Mouse (Mus musculus) kidney, embryonic 15.5 days (tissue): ENCODE measurements at regions not wholly inside any gene's neighbourhood (a gene's known extent, or its start where the extent isn't known, plus 50 kb on each side); places are given as distances from the start of the nearest gene placed in this dataset.
"Not testable (repeated sequence)": the region's sequence is repeated elsewhere in the genome, so short reads cannot be mapped to it uniquely, and the experiment has no call there.

Experiments used
- ATAC-seq: fragments of 200-750 bp; cut with Nextera tagmentation; replicated peaks from 2 replicates; pipeline ENCODE4 v1.8.0; 2017; ENCODE audit warnings: moderate TSS enrichment; ENCODE audit not compliant: low FRiP score
- H3K27ac ChIP-seq: fragments of 300-500 bp; sonication (generic); 2 replicates; pipeline ENCODE4 v1.5.1; 2015; ENCODE audit warnings: mild to moderate bottlenecking, inconsistent platforms
- H3K27me3 ChIP-seq: fragments of 300-500 bp; sonication (generic); 2 replicates; pipeline ENCODE4 v1.6.1; 2015; ENCODE audit warnings: inconsistent platforms
- H3K36me3 ChIP-seq: fragments of 300-500 bp; sonication (generic); 2 replicates; pipeline ENCODE4 v1.6.1; 2015; ENCODE audit warnings: inconsistent platforms
- H3K4me1 ChIP-seq: fragments of 300-500 bp; sonication (generic); 2 replicates; pipeline ENCODE4 v1.6.1; 2015; ENCODE audit warnings: inconsistent platforms
- H3K4me2 ChIP-seq: fragments of 300-500 bp; sonication (generic); 2 replicates; pipeline ENCODE4 v1.6.1; 2015; ENCODE audit warnings: moderate library complexity, mild to moderate bottlenecking, inconsistent platforms
- H3K4me3 ChIP-seq: fragments of 300-500 bp; sonication (generic); replicated peaks from 2 replicates; pipeline ENCODE4 v1.5.1; 2015; ENCODE audit warnings: mild to moderate bottlenecking, inconsistent platforms
- H3K9ac ChIP-seq: fragments of 300-500 bp; sonication (generic); 2 replicates; pipeline ENCODE4 v1.6.1; 2015; ENCODE audit warnings: mild to moderate bottlenecking, inconsistent platforms
- H3K9me3 ChIP-seq: fragments of 300-500 bp; sonication (generic); replicated peaks from 2 replicates; pipeline ENCODE4 v1.6.1; 2016; ENCODE audit warnings: inconsistent platforms
- WGBS: fragments of 180-500 bp; shearing (Covaris S2); methylation state at CpG from one replicate; pipeline ENCODE4 v1.1.7; 2015; ENCODE audit warnings: mixed read lengths; 5-methylcytosine and 5-hydroxymethylcytosine counted together

GRCm38 (mm10) chr10:103507051-103507450, 139.5 kb downstream of the Slc6a15 start:
- not testable (repeated sequence) for H3K9ac ChIP-seq

GRCm38 (mm10) chr10:103544502-103544901, 176.9 kb downstream of the Slc6a15 start:
- Histone ChIP-seq H3K27ac (no peak overlapping the region), H3K4me1 (no peaks in the 10 kb centered on the region), H3K27me3 (no peaks in the 10 kb centered on the region), H3K36me3 (no peaks in the 10 kb centered on the region), H3K4me2 (no peak overlapping the region), H3K9me3 (no peaks in the 10 kb centered on the region), H3K4me3 (no peak overlapping the region), H3K9ac (no peak overlapping the region)
- 60% methylated on average over 2 of the region's 2 CpGs for WGBS
- ATAC-seq, result no peak

More at GRCm38 (mm10) chr10:103507051-103507450, 139.5 kb downstream of the Slc6a15 start:
- not testable (repeated sequence) for ATAC-seq, H3K36me3 ChIP-seq, H3K4me2 ChIP-seq, H3K27ac ChIP-seq, H3K27me3 ChIP-seq, H3K4me3 ChIP-seq, H3K4me1 ChIP-seq, H3K9me3 ChIP-seq
- WGBS, result 94% methylated on average over 7 of the region's 7 CpGs

GRCm38 (mm10) chr10:103549510-103549909, 181.9 kb downstream of the Slc6a15 start:
- no peak for ATAC-seq
- Histone ChIP-seq H3K4me2 (no peak overlapping the region), H3K27ac (no peak overlapping the region), H3K36me3 (no peaks in the 10 kb centered on the region), H3K9ac (no peak overlapping the region), H3K4me1 (no peaks in the 10 kb centered on the region), H3K4me3 (no peak overlapping the region), H3K9me3 (no peaks in the 10 kb centered on the region), H3K27me3 (no peaks in the 10 kb centered on the region)
- 74% methylated on average over 2 of the region's 2 CpGs for WGBS

- Histone ChIP-seq H3K4me2 (no peak overlapping the region), H3K4me1 (no peaks in the 10 kb centered on the region), H3K27ac (no peak overlapping the region), H3K9ac (no peak overlapping the region), H3K4me3 (no peak overlapping the region), H3K36me3 (no peaks in the 10 kb centered on the region), H3K9me3 (no peaks in the 10 kb centered on the region), H3K27me3 (no peaks in the 10 kb centered on the region)
- no peak for ATAC-seq
- 79% methylated on average over 3 of the region's 3 CpGs for WGBS
Measured at GRCm38 (mm10) chr10:103585097-103585496, 217.5 kb downstream of the Slc6a15 start.

- H3K36me3 ChIP-seq, result no peaks in the 10 kb centered on the region
- no peak overlapping the region for H3K27ac ChIP-seq
- WGBS, result 90% methylated on average over 2 of the region's 2 CpGs
- H3K27me3 ChIP-seq, result no peaks in the 10 kb centered on the region
- H3K4me1 ChIP-seq, result no peaks in the 10 kb centered on the region
- ATAC-seq, result no peak
- no peak overlapping the region for H3K9ac ChIP-seq
- no peak overlapping the region for H3K4me3 ChIP-seq
- no peaks in the 10 kb centered on the region for H3K9me3 ChIP-seq
- H3K4me2 ChIP-seq, result no peak overlapping the region
Measured at GRCm38 (mm10) chr10:103585504-103585903, 217.9 kb downstream of the Slc6a15 start.

GRCm38 (mm10) chr10:103591985-103592384, 224.4 kb downstream of the Slc6a15 start:
- Histone ChIP-seq H3K4me3 (no peak overlapping the region), H3K9me3 (no peaks in the 10 kb centered on the region), H3K4me1 (no peaks in the 10 kb centered on the region), H3K36me3 (no peaks in the 10 kb centered on the region), H3K27ac (no peak overlapping the region), H3K27me3 (no peaks in the 10 kb centered on the region), H3K9ac (no peak overlapping the region), H3K4me2 (no peak overlapping the region)
- no peak for ATAC-seq
- 84% methylated on average over 2 of the region's 2 CpGs for WGBS

GRCm38 (mm10) chr10:103641162-103641561, 273.6 kb downstream of the Slc6a15 start:
- 75% methylated on average over 2 of the region's 2 CpGs for WGBS
- Histone ChIP-seq H3K9ac (no peak overlapping the region), H3K27ac (no peak overlapping the region), H3K4me2 (no peak overlapping the region), H3K4me1 (no peaks in the 10 kb centered on the region), H3K4me3 (no peak overlapping the region), H3K36me3 (no peaks in the 10 kb centered on the region), H3K9me3 (no peaks in the 10 kb centered on the region), H3K27me3 (no peaks in the 10 kb centered on the region)
- no peak for ATAC-seq

- Histone ChIP-seq H3K9ac (no peak overlapping the region), H3K4me1 (no peaks in the 10 kb centered on the region), H3K4me2 (no peak overlapping the region), H3K4me3 (no peak overlapping the region), H3K27me3 (no peaks in the 10 kb centered on the region), H3K9me3 (no peaks in the 10 kb centered on the region), H3K27ac (no peak overlapping the region), H3K36me3 (no peaks in the 10 kb centered on the region)
- ATAC-seq, result no peak
- 85% methylated on average over 3 of the region's 3 CpGs for WGBS
Measured at GRCm38 (mm10) chr10:103649848-103650247, 282.3 kb downstream of the Slc6a15 start.

GRCm38 (mm10) chr10:103673081-103673480, 305.5 kb downstream of the Slc6a15 start:
- no peak overlapping the region for H3K9ac ChIP-seq
- no peaks in the 10 kb centered on the region for H3K36me3 ChIP-seq
- no peaks in the 10 kb centered on the region for H3K4me1 ChIP-seq
- H3K27me3 ChIP-seq, result no peaks in the 10 kb centered on the region
- H3K9me3 ChIP-seq, result no peaks in the 10 kb centered on the region
- no peak overlapping the region for H3K4me2 ChIP-seq
- no peak overlapping the region for H3K27ac ChIP-seq
- 81% methylated on average over 3 of the region's 3 CpGs for WGBS
- ATAC-seq, result no peak
- H3K4me3 ChIP-seq, result no peak overlapping the region

GRCm38 (mm10) chr10:103673765-103674164, 306.2 kb downstream of the Slc6a15 start:
- ATAC-seq, result no peak
- Histone ChIP-seq H3K36me3 (no peaks in the 10 kb centered on the region), H3K4me1 (no peaks in the 10 kb centered on the region), H3K9me3 (no peaks in the 10 kb centered on the region), H3K27ac (no peak overlapping the region), H3K4me3 (no peak overlapping the region), H3K9ac (no peak overlapping the region), H3K4me2 (no peak overlapping the region), H3K27me3 (no peaks in the 10 kb centered on the region)
- WGBS, result 89% methylated on average over 3 of the region's 3 CpGs

- no peak overlapping the region for H3K4me3 ChIP-seq
- 41% methylated on average over 2 of the region's 2 CpGs for WGBS
- no peaks in the 10 kb centered on the region for H3K9me3 ChIP-seq
- no peaks in the 10 kb centered on the region for H3K4me1 ChIP-seq
- no peak for ATAC-seq
- H3K27ac ChIP-seq, result no peak overlapping the region
- no peaks in the 10 kb centered on the region for H3K27me3 ChIP-seq
- H3K4me2 ChIP-seq, result no peak overlapping the region
- H3K9ac ChIP-seq, result no peak overlapping the region
- H3K36me3 ChIP-seq, result no peaks in the 10 kb centered on the region
Measured at GRCm38 (mm10) chr10:103692682-103693081, 325.1 kb downstream of the Slc6a15 start.

GRCm38 (mm10) chr10:103715080-103715725, 347.6 kb downstream of the Slc6a15 start:
- Histone ChIP-seq H3K4me2 (no peak overlapping the region), H3K27me3 (no peaks in the 10 kb centered on the region), H3K4me1 (no peaks in the 10 kb centered on the region), H3K9me3 (no peaks in the 10 kb centered on the region), H3K36me3 (no peaks in the 10 kb centered on the region), H3K27ac (no peak overlapping the region), H3K9ac (no peak overlapping the region), H3K4me3 (no peak overlapping the region)
- ATAC-seq, result no peak
- 70% methylated on average over 3 of the region's 3 CpGs for WGBS
